In genomic region chr4:135985769-135986168, GRCm38 (mm10) we compare ENCODE assay signal across 9 mouse cellular contexts. TPM values are rescaled to one million over a fixed set of nuclear protein-coding genes. Genes with fewer than 3 reads are reported as not detected.
DNase-seq lines count a peak whose midpoint lies in the region; ATAC-seq and TF ChIP-seq lines count a peak whose summit lies in the region.
"Had no signal": no experiment of that assay in that cellular context is flagged by ENCODE, and none has a peak within 500 bp of the region (broad histone marks: within the 10 kb centered on the region; RNA-seq: fewer than 3 reads in every experiment).

No protein-coding gene starts in this region.

- H3K4me1 ChIP-seq in heart, embryonic 11.5 days (ENCODE audit: control insufficient read depth, insufficient read depth, low read length), result peaks cover 12% of the 10 kb centered on the region
- peaks cover 3% of the 10 kb centered on the region for H3K4me1 ChIP-seq in ES-Bruce4 (ENCODE audit: control insufficient read depth, insufficient read depth, low read length)
- peaks cover 12% of the 10 kb centered on the region; the same call in 1 of the 2 replicates for H3K4me1 ChIP-seq in forebrain, postnatal 0 days (ENCODE audit: insufficient read depth)
- peaks cover 21% of the 10 kb centered on the region for H3K4me1 ChIP-seq in liver, postnatal 0 days (ENCODE audit: insufficient read depth)

- H3K9ac ChIP-seq in heart, embryonic 11.5 days (ENCODE audit: low read depth, low read length), result peak overlapping the region; percentile 94; the same call in 1 of the 2 replicates
- H3K9ac ChIP-seq in ES-Bruce4 (ENCODE audit: low read depth, poor library complexity, severe bottlenecking), result peak overlapping the region; percentile 90
- H3K9ac ChIP-seq in forebrain, postnatal 0 days, result 0 out of 2 replicates have a peak overlapping the region, but pooled peaks have one; percentile 91
- peak overlapping the region; percentile 100 for H3K9ac ChIP-seq in liver, postnatal 0 days (replicated peaks)

- 83% methylated on average over 7 of the region's 7 CpGs for WGBS in heart, embryonic 11.5 days (ENCODE audit: insufficient replicate concordance)
- 91% methylated on average over 7 of the region's 7 CpGs for WGBS in forebrain, postnatal 0 days
- WGBS in liver, postnatal 0 days (ENCODE audit: insufficient replicate concordance), result 94% methylated on average over 7 of the region's 7 CpGs

- H3K27ac ChIP-seq in heart, embryonic 11.5 days (ENCODE audit: low read depth, low read length), result no peak overlapping the region
- H3K27ac ChIP-seq in ES-Bruce4 (ENCODE audit: insufficient read depth, low read length), result no peak overlapping the region
- no peak overlapping the region for H3K27ac ChIP-seq in forebrain, postnatal 0 days (ENCODE audit: low read depth, low read length)
- H3K27ac ChIP-seq in liver, postnatal 0 days (ENCODE audit: low read depth), result peak overlapping the region; percentile 96

- intact Hi-C loops in left cerebral cortex, postnatal 4 days (cut with DNase I), result no loop called here

- H3K4me3 ChIP-seq in heart, embryonic 11.5 days (ENCODE audit: low read depth, low read length), result peak overlapping the region; percentile 85
- no peak overlapping the region for H3K4me3 ChIP-seq in ES-Bruce4 (ENCODE audit: low read depth, low read length)
- H3K4me3 ChIP-seq in forebrain, postnatal 0 days (ENCODE audit: low read depth, low read length), result peak overlapping the region; percentile 86
- peak overlapping the region; percentile 98 for H3K4me3 ChIP-seq in liver, postnatal 0 days (ENCODE audit: low read depth, low read length)

- no peak for DNase-seq in heart, postnatal 4 days
- no peak for DNase-seq in forebrain, postnatal 0 days
- no peak for DNase-seq in liver, postnatal 0 days
- no peak for DNase-seq in spleen, postnatal 10 days (ENCODE audit: low spot score in 2 of 2)
- DNase-seq in right cerebral cortex, postnatal 36 days (ENCODE audit: low spot score in 2 of 2), result no peak
- no peak for DNase-seq in left cerebral cortex, postnatal 4 days
- DNase-seq: right cerebral cortex, adult 18-20 months had no signal

- H3K36me3 ChIP-seq in heart, embryonic 11.5 days (ENCODE audit: control insufficient read depth, insufficient read depth, low read length), result peaks cover 6% of the 10 kb centered on the region
- H3K36me3 ChIP-seq in ES-Bruce4 (ENCODE audit: control insufficient read depth, insufficient read depth, low read length, poor library complexity, severe bottlenecking), result peaks cover 5% of the 10 kb centered on the region
- peaks cover 8% of the 10 kb centered on the region; the same call in 1 of the 2 replicates for H3K36me3 ChIP-seq in forebrain, postnatal 0 days (ENCODE audit: insufficient read depth)
- H3K36me3 ChIP-seq in liver, postnatal 0 days (replicated peaks; ENCODE audit: insufficient read depth, low read length), result peaks cover 29% of the 10 kb centered on the region

- TF ChIP-seq POLR2A in ES-Bruce4 (IDR thresholded peaks at IDR 0.05; ENCODE audit: insufficient read depth, low read length), result no peak

- TF ChIP-seq CTCF in ES-Bruce4 (IDR thresholded peaks at IDR 0.05; ENCODE audit: low read depth, low read length), result no peak
- TF ChIP-seq CTCF in forebrain, postnatal 0 days (IDR thresholded peaks at IDR 0.05; ENCODE audit: low read depth), result no peak
- no peak for TF ChIP-seq CTCF in liver, postnatal 0 days (IDR thresholded peaks at IDR 0.05; ENCODE audit: low read depth)

- no peak for ATAC-seq in heart, embryonic 11.5 days (replicated peaks; ENCODE audit: insufficient number of reproducible peaks, low FRiP score, low TSS enrichment)
- no peak for ATAC-seq in forebrain, postnatal 0 days
- no peak for ATAC-seq in liver, postnatal 0 days

- no peak for TF ChIP-seq EP300 in ES-Bruce4 (IDR thresholded peaks at IDR 0.05; ENCODE audit: insufficient read depth, low read depth, low read length)
- TF ChIP-seq EP300 in liver, postnatal 0 days (IDR thresholded peaks at IDR 0.05; ENCODE audit: low read depth), result no peak

- no peaks in the 10 kb centered on the region for H3K27me3 ChIP-seq in heart, embryonic 11.5 days (ENCODE audit: control insufficient read depth, insufficient read depth, low read length)
- no peaks in the 10 kb centered on the region for H3K27me3 ChIP-seq in ES-Bruce4 (ENCODE audit: control insufficient read depth, insufficient read depth, low read length, poor library complexity, severe bottlenecking)
- no peaks in the 10 kb centered on the region for H3K27me3 ChIP-seq in forebrain, postnatal 0 days (ENCODE audit: insufficient read depth, low read length)
- H3K27me3 ChIP-seq in liver, postnatal 0 days (ENCODE audit: insufficient read depth, low read length), result no peaks in the 10 kb centered on the region

- no peaks in the 10 kb centered on the region for H3K9me3 ChIP-seq in heart, embryonic 11.5 days (replicated peaks; ENCODE audit: control insufficient read depth, low read length)
- H3K9me3 ChIP-seq in ES-Bruce4 (replicated peaks; ENCODE audit: control insufficient read depth, insufficient read depth, low read length, poor library complexity, severe bottlenecking), result no peaks in the 10 kb centered on the region
- no peaks in the 10 kb centered on the region for H3K9me3 ChIP-seq in forebrain, postnatal 0 days (ENCODE audit: low read length)
- H3K9me3 ChIP-seq in liver, postnatal 0 days (ENCODE audit: low read length), result no peaks in the 10 kb centered on the region

- H3K4me2 ChIP-seq in heart, embryonic 11.5 days, result peak overlapping the region; percentile 93
- peak overlapping the region; percentile 95 for H3K4me2 ChIP-seq in forebrain, postnatal 0 days (ENCODE audit: low read depth)
- H3K4me2 ChIP-seq in liver, postnatal 0 days (ENCODE audit: low read depth, low read length), result peak overlapping the region; percentile 91

RNA-seq across cellular contexts. Expression of gene Pithd1, which starts 1.3 kb away (rescaled TPM):
- polyA plus RNA-seq in heart, embryonic 11.5 days (2014; fragmentation: Nextera tagmentation; extraction: Ambion mirVana), result 46.0 and 51.9 TPM in 2 replicates
- total RNA-seq in heart, postnatal 4 days (2021), result 10 to 100 TPM; 17.1 to 18.3 TPM
- 40.3 and 44.9 TPM in 2 replicates for polyA plus RNA-seq in ES-Bruce4 (2011; ENCODE audit: insufficient read depth, insufficient read length, low read depth, missing spikeins)
- 62.8 and 64.2 TPM in 2 replicates for total RNA-seq in forebrain, postnatal 0 days (2014; rRNA removed)
- polyA plus RNA-seq in forebrain, postnatal 0 days (2015; fragmentation: Nextera tagmentation; extraction: Ambion mirVana), result 82.2 and 93.3 TPM in 2 replicates
- 42.9 and 45.2 TPM in 2 replicates for polyA plus RNA-seq in liver, postnatal 0 days (2015; fragmentation: Nextera tagmentation; extraction: Ambion mirVana)
- total RNA-seq in left cerebral cortex, postnatal 4 days (2021), result 10 to 100 TPM; 31.0 to 38.1 TPM

RNA-seq across cellular contexts. Expression of gene Lypla2, which starts 13.3 kb away (rescaled TPM):
- polyA plus RNA-seq in heart, embryonic 11.5 days (2014; fragmentation: Nextera tagmentation; extraction: Ambion mirVana), result 68.6 and 71.5 TPM in 2 replicates
- 10 to 100 TPM; 46.3 to 46.9 TPM for total RNA-seq in heart, postnatal 4 days (2021)
- 47.4 and 52.6 TPM in 2 replicates for polyA plus RNA-seq in ES-Bruce4 (2011; ENCODE audit: insufficient read depth, insufficient read length, low read depth, missing spikeins)
- 136 and 138 TPM in 2 replicates for total RNA-seq in forebrain, postnatal 0 days (2014; rRNA removed)
- polyA plus RNA-seq in forebrain, postnatal 0 days (2015; fragmentation: Nextera tagmentation; extraction: Ambion mirVana), result 201 and 206 TPM in 2 replicates
- polyA plus RNA-seq in liver, postnatal 0 days (2015; fragmentation: Nextera tagmentation; extraction: Ambion mirVana), result 54.2 and 55.5 TPM in 2 replicates
- total RNA-seq in left cerebral cortex, postnatal 4 days (2021), result 100 to 1,000 TPM; 110 to 122 TPM

RNA-seq across cellular contexts. Expression of gene Gale, which starts 22.2 kb away (rescaled TPM):
- polyA plus RNA-seq in heart, embryonic 11.5 days (2014; fragmentation: Nextera tagmentation; extraction: Ambion mirVana), result 30.2 and 31.8 TPM in 2 replicates
- total RNA-seq in heart, postnatal 4 days (2021), result 1 to 10 TPM; 7.6 to 9.8 TPM
- polyA plus RNA-seq in ES-Bruce4 (2011; ENCODE audit: insufficient read depth, insufficient read length, low read depth, missing spikeins), result 6.8 and 9.4 TPM in 2 replicates
- 32.1 and 42.4 TPM in 2 replicates for total RNA-seq in forebrain, postnatal 0 days (2014; rRNA removed)
- 30.7 and 34.4 TPM in 2 replicates for polyA plus RNA-seq in forebrain, postnatal 0 days (2015; fragmentation: Nextera tagmentation; extraction: Ambion mirVana)
- 82.2 and 96.5 TPM in 2 replicates for polyA plus RNA-seq in liver, postnatal 0 days (2015; fragmentation: Nextera tagmentation; extraction: Ambion mirVana)
- 10 to 100 TPM; 30.9 to 35.8 TPM for total RNA-seq in left cerebral cortex, postnatal 4 days (2021)

RNA-seq across cellular contexts. Expression of gene Eloa, which starts 35.8 kb away (rescaled TPM):
- 34.8 and 39.8 TPM in 2 replicates for polyA plus RNA-seq in heart, embryonic 11.5 days (2014; fragmentation: Nextera tagmentation; extraction: Ambion mirVana)
- 10 to 100 TPM; 38.4 to 38.5 TPM for total RNA-seq in heart, postnatal 4 days (2021)
- 21.2 and 22.6 TPM in 2 replicates for polyA plus RNA-seq in ES-Bruce4 (2011; ENCODE audit: insufficient read depth, insufficient read length, low read depth, missing spikeins)
- total RNA-seq in forebrain, postnatal 0 days (2014; rRNA removed), result 32.2 and 36.7 TPM in 2 replicates
- 17.2 and 21.3 TPM in 2 replicates for polyA plus RNA-seq in forebrain, postnatal 0 days (2015; fragmentation: Nextera tagmentation; extraction: Ambion mirVana)
- 15.9 and 16.7 TPM in 2 replicates for polyA plus RNA-seq in liver, postnatal 0 days (2015; fragmentation: Nextera tagmentation; extraction: Ambion mirVana)
- total RNA-seq in left cerebral cortex, postnatal 4 days (2021), result 10 to 100 TPM; 34.9 to 36.1 TPM

RNA-seq across cellular contexts. Expression of gene Hmgcl, which starts 39.5 kb away (rescaled TPM):
- 75.9 and 84.0 TPM in 2 replicates for polyA plus RNA-seq in heart, embryonic 11.5 days (2014; fragmentation: Nextera tagmentation; extraction: Ambion mirVana)
- total RNA-seq in heart, postnatal 4 days (2021), result 10 to 100 TPM; 52.2 to 59.8 TPM
- polyA plus RNA-seq in ES-Bruce4 (2011; ENCODE audit: insufficient read depth, insufficient read length, low read depth, missing spikeins), result 18.3 and 22.6 TPM in 2 replicates
- total RNA-seq in forebrain, postnatal 0 days (2014; rRNA removed), result 42.9 and 46.0 TPM in 2 replicates
- 52.6 and 58.3 TPM in 2 replicates for polyA plus RNA-seq in forebrain, postnatal 0 days (2015; fragmentation: Nextera tagmentation; extraction: Ambion mirVana)
- 351 and 364 TPM in 2 replicates for polyA plus RNA-seq in liver, postnatal 0 days (2015; fragmentation: Nextera tagmentation; extraction: Ambion mirVana)
- 10 to 100 TPM; 30.2 to 33.9 TPM for total RNA-seq in left cerebral cortex, postnatal 4 days (2021)
